Mouse (Mus musculus) liver, embryonic 14.5 days (tissue): ENCODE data around the gene Mtrex. TPM values are rescaled to one million over a fixed set of nuclear protein-coding genes. Genes with fewer than 3 reads are reported as not detected.
A peak's percentile ranks its signal among the peaks of the same experiment; 100 is the strongest.

Source experiments
- ATAC-seq: fragments of 200-750 bp; cut with Nextera tagmentation; 2 replicates; pipeline ENCODE4 v1.8.0; 2017; ENCODE audit warnings: moderate number of reproducible peaks, mild to moderate bottlenecking, moderate library complexity; ENCODE audit not compliant: insufficient read depth
- DNase-seq, 3 experiments: peaks; one replicate each; pipeline ENCODE4 v3.0.0-alpha.2; 2012 to 2013; ENCODE audit warnings: low read depth in 3 of 3, low spot score in 3 of 3
- H3K27ac ChIP-seq: fragments of 300-500 bp; sonication (generic); 2 replicates; pipeline ENCODE4 v1.5.1; 2014; ENCODE audit warnings: moderate library complexity, mild to moderate bottlenecking, control low read depth, inconsistent platforms
- H3K27me3 ChIP-seq: fragments of 300-500 bp; sonication (generic); 2 replicates; pipeline ENCODE4 v1.6.1; 2014; ENCODE audit warnings: mild to moderate bottlenecking, low read length, moderate library complexity; ENCODE audit not compliant: control insufficient read depth, insufficient read depth
- H3K36me3 ChIP-seq: fragments of 300-500 bp; sonication (generic); replicated peaks from 2 replicates; pipeline ENCODE4 v1.6.1; 2014; ENCODE audit warnings: low read depth; ENCODE audit not compliant: control insufficient read depth, insufficient read depth
- H3K4me1 ChIP-seq, 2 experiments: fragments of 200-500 bp in 1 of 2; fragments of 300-500 bp in 1 of 2; sonication (generic) in 1 of 2; replicated peaks; 2 replicates each; pipeline ENCODE4 v1.6.1; 2012 to 2014; ENCODE audit warnings: antibody characterized with exemption in 1 of 2, inconsistent platforms in 1 of 2, low read length in 1 of 2; ENCODE audit not compliant: control insufficient read depth in 2 of 2, insufficient read depth in 2 of 2
- H3K4me2 ChIP-seq: fragments of 300-500 bp; sonication (generic); 2 replicates; pipeline ENCODE4 v1.6.1; 2014; ENCODE audit warnings: low read depth, mild to moderate bottlenecking, control low read depth, moderate library complexity
- H3K4me3 ChIP-seq, 2 experiments: fragments of 200-500 bp in 1 of 2; fragments of 300-500 bp in 1 of 2; sonication (generic) in 1 of 2; 2 replicates each; pipeline ENCODE4 v1.5.1; 2012 to 2014; ENCODE audit warnings: low read depth in 2 of 2, low read length in 2 of 2, mild to moderate bottlenecking in 2 of 2, control low read depth in 1 of 2, inconsistent platforms in 1 of 2, moderate library complexity in 1 of 2; ENCODE audit not compliant: insufficient read depth in 1 of 2
- H3K9ac ChIP-seq: fragments of 300-500 bp; sonication (generic); replicated peaks from 2 replicates; pipeline ENCODE4 v1.6.1; 2014; ENCODE audit warnings: mild to moderate bottlenecking, control low read depth, moderate library complexity
- H3K9me3 ChIP-seq: fragments of 300-500 bp; sonication (generic); 2 replicates; pipeline ENCODE4 v1.6.1; 2016; ENCODE audit warnings: low read length, mixed read lengths; ENCODE audit not compliant: control insufficient read depth
- CTCF ChIP-seq: IDR thresholded peaks from 2 replicates; pipeline ENCODE4 v1.5.1; 2016; ENCODE audit warnings: antibody characterized with exemption, low read depth, control low read depth
- EP300 ChIP-seq: IDR thresholded peaks from 2 replicates; pipeline ENCODE4 v1.6.1; 2016; ENCODE audit warnings: antibody characterized with exemption, low read depth
- WGBS: fragments of 180-500 bp; shearing (Covaris S2); extraction: QIAGEN DNeasy Blood & Tissue Kit; methylation state at CpG from one replicate; pipeline ENCODE4 v1.1.7; 2014; ENCODE audit not compliant: insufficient replicate concordance; 5-methylcytosine and 5-hydroxymethylcytosine counted together
- polyA plus RNA-seq, 2 experiments: library from polyadenylated mRNA; depleted of rRNA in 1 of 2; stranded (reverse) in 1 of 2; unstranded in 1 of 2; fragments of >200 nt; fragmentation: Nextera tagmentation in 1 of 2; extraction: Ambion mirVana in 1 of 2; gene quantifications; 2 replicates each; pipeline versions ENCODE4 v1.2.1 to v1.2.3; 2012 to 2014

Gene Mtrex
- polyA plus RNA-seq, 2 experiments, result 18.6 to 37.7 TPM

DNA sequence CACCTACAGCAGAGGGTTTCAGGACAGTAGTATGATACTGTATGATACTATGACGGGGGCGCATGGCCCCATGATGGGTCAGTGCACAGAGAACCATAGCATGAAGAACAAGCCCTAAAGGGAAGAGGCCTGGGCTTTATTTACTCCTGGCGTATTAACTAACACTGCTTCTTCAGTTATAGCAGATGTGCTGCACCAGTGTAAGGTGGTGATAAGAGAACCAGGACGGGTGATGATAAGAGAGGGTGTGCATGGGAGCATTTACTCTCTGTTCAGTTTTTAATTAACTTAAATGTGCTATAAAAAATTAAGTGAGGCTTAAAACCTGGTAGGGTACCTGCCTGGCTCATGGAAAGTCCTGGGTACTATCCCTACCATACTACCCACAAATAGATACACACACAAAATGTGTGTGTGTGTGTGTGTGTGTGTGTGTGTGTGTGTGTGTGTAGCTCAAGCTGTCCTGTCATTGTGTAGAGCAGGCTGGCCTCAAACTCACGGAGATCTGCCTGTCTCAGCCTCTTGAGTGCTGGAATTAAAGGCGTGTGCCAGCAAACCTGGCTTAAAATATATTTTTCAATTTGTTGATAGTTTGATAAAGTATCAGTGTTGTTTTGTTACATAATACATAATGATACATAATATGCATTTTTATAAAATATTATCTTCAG, 88.5 kb downstream of the Mtrex start:
- TF ChIP-seq CTCF (no peak), EP300 (peak; percentile 95)
- Histone ChIP-seq H3K4me1 (peaks cover 28 to 36% of the 10 kb centered on the region in 2 experiments), H3K9ac (peak overlapping the region; percentile 57), H3K27ac (peak overlapping the region; percentile 86), H3K27me3 (no peaks in the 10 kb centered on the region), H3K9me3 (no peaks in the 10 kb centered on the region), H3K4me3 (peak overlapping the region in 1 of 2 experiments; percentile 20; a peak in 1 of 4 replicates), H3K36me3 (no peaks in the 10 kb centered on the region; the same call in 1 of the 2 replicates), H3K4me2 (peak overlapping the region; percentile 64)
- DNase-seq, result peak; percentile 75 to 85 (median 79)
- 28% methylated on average over 6 of the region's 6 CpGs for WGBS
- peak; percentile 98 for ATAC-seq

- Histone ChIP-seq H3K4me2 (peak overlapping the region; percentile 64), H3K36me3 (no peaks in the 10 kb centered on the region; the same call in 1 of the 2 replicates), H3K4me1 (peaks cover 38 to 44% of the 10 kb centered on the region in 2 experiments), H3K4me3 (no peak overlapping the region), H3K27ac (peak overlapping the region; percentile 86), H3K27me3 (no peaks in the 10 kb centered on the region), H3K9ac (no peak overlapping the region; the same call in 1 of the 2 replicates), H3K9me3 (no peaks in the 10 kb centered on the region)
- TF ChIP-seq EP300 (no peak), CTCF (no peak)
- DNase-seq (no peak), ATAC-seq (no peak)
- 72% methylated on average over 9 of the region's 9 CpGs for WGBS
Measured at GRCm38 (mm10) chr13:112837621-112838155, 89.5 kb downstream of the Mtrex start.

DNA sequence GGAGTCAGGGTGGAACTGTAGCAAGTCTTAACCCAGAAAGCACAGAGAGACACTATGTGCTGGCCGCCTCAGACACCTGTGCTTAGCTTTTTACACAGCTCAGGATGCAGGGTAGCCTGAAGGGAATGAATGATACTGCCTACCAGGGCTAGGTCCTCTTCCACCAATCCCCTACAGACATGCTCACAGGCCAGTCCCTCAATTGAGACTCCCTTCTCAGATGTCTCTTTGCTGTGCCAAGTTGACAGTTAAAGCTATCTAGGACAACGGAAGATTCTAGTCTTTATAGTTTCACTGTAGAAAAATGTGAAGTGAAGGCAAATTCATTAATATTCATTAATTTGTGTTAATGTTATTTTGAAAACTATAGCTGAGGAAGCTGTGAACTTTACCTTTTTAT, 90.2 kb downstream of the Mtrex start:
- no peak for ATAC-seq

GRCm38 (mm10) chr13:112835113-112835512, 92.1 kb downstream of the Mtrex start:
- no peak for ATAC-seq
- H3K27ac ChIP-seq, result no peak overlapping the region
- TF ChIP-seq EP300, result no peak
- TF ChIP-seq CTCF, result no peak
- no peak for DNase-seq
- H3K4me2 ChIP-seq, result no peak overlapping the region
- H3K36me3 ChIP-seq, result no peaks in the 10 kb centered on the region
- H3K4me1 ChIP-seq, result peaks cover 47 to 49% of the 10 kb centered on the region in 2 experiments
- H3K9me3 ChIP-seq, result no peaks in the 10 kb centered on the region
- H3K9ac ChIP-seq, result no peak overlapping the region
- WGBS, result 65% methylated on average over 12 of the region's 12 CpGs
- no peak overlapping the region for H3K4me3 ChIP-seq
- no peaks in the 10 kb centered on the region for H3K27me3 ChIP-seq

More for the DNA sequence above, 90.2 kb downstream of the Mtrex start:
- H3K4me3 ChIP-seq, result no peak overlapping the region
- no peaks in the 10 kb centered on the region for H3K9me3 ChIP-seq
- H3K27me3 ChIP-seq, result no peaks in the 10 kb centered on the region
- H3K4me2 ChIP-seq, result no peak overlapping the region
- no peak for TF ChIP-seq EP300
- no peak for TF ChIP-seq CTCF
- DNase-seq, result no peak
- 83% methylated on average over 2 of the region's 2 CpGs for WGBS
- peaks cover 46 to 49% of the 10 kb centered on the region in 2 experiments for H3K4me1 ChIP-seq
- H3K9ac ChIP-seq, result no peak overlapping the region
- no peak overlapping the region for H3K27ac ChIP-seq
- no peaks in the 10 kb centered on the region for H3K36me3 ChIP-seq

DNA sequence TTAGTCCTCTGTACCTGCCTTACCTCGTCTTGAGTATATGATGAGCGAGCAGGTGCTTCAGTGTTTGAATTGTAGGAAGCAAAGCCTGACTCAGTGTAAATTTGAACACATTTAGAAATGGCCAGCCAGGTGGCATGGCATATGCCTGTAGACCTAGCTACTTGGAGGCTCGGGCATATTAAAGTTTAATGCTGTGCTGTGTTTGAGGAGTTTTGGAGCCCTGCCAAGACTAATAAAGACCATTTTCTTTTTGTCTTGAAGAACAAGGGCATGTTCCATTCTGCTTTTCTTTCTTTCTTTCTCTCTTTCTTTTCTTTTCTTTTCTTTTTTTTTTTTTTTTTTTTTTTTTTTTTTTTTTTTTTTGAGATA, 93.3 kb downstream of the Mtrex start:
- peak overlapping the region; percentile 41 for H3K4me2 ChIP-seq
- DNase-seq (no peak), ATAC-seq (no peak)
- H3K4me3 ChIP-seq, result no peak overlapping the region
- WGBS, result 50% methylated on average over 3 of the region's 3 CpGs
- peak overlapping the region; percentile 18 for H3K27ac ChIP-seq
- no peaks in the 10 kb centered on the region for H3K9me3 ChIP-seq
- peaks cover 41 to 45% of the 10 kb centered on the region in 2 experiments for H3K4me1 ChIP-seq
- no peak for TF ChIP-seq CTCF
- TF ChIP-seq EP300, result no peak
- H3K9ac ChIP-seq, result 0 out of 2 replicates have a peak overlapping the region, but pooled peaks have one; percentile 38
- no peaks in the 10 kb centered on the region for H3K27me3 ChIP-seq
- no peaks in the 10 kb centered on the region for H3K36me3 ChIP-seq
